Mouse (Mus musculus): ENCODE results near the gene Fubp3.

DNA sequence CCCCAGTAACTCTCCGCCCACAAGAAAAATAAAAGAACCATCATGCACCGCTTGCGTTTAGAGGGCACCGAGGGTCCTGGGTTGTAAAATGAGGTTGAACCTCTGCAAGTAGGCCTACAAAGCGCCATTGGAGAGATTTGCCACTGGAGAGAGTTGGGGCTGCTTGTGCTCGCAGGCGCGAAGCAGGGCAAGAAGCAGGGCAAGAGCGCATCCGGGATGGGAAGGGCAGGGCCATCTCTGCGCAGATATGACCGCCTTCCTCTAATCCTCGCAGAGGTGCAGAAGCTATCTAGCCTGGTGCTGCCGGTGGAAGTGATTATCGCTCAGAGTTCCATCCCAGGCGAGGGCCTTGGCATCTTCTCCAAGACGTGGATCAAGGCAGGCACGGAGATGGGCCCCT, 69.5 kb downstream of the Fubp3 start:
- TF ChIP-seq POLR2A (IDR thresholded peaks at IDR 0.05; ENCODE audit: low read depth, low read length) (no peak), CTCF (conservative IDR thresholded peaks at IDR 0.05; ENCODE audit: insufficient read depth, insufficient read length, low read depth, low read length) (no peak)

All from kidney, adult 2 months (tissue).